ENCODE assay signal across 20 mouse cellular contexts in the genomic region with DNA sequence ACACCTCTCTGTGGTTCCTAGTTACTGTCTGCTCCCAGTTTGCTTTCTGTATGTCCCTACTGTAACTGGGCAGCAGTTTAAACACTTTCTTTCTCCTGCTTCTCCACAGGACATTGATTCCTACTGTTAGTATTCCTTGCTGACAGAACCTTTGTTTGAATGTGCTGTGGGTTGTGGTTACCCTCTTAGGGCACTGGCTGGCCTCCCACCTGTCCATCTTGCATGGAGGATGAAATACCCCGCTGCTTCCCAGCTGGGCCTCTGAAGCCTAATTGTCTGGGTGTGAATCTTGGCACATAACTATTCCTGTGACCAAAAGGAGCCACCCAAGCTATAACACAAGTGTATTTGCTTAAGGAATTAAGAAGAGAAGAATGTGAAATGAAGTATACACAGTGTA.
A peak's percentile ranks its signal among the peaks of the same experiment; 100 is the strongest.
DNase-seq lines count a peak whose midpoint lies in the region; ATAC-seq and TF ChIP-seq lines count a peak whose summit lies in the region.
"Had no signal": no experiment of that assay in that cellular context is flagged by ENCODE, and none has a peak within 500 bp of the region (broad histone marks: within the 10 kb centered on the region; RNA-seq: fewer than 3 reads in every experiment).

No protein-coding gene starts in this region.

- DNase-seq in cerebellum, adult 2 months, result peak; percentile 20 to 37
- DNase-seq in cerebellum, adult 8-10 months, result no peak
- peak; percentile 46 for DNase-seq in left cerebral cortex, postnatal 4 days
- DNase-seq in left cerebral cortex, adult 8-10 months (ENCODE audit: low spot score in 2 of 2), result no peak
- DNase-seq in cerebellum, postnatal 36 days, result peak; percentile 22 to 28
- no peak for DNase-seq in adrenal gland, adult 2 months
- no peak for DNase-seq in kidney, adult 18-20 months
- DNase-seq: adrenal gland, postnatal 25 days; gastrocnemius, postnatal 25 days; heart, postnatal 10 days; kidney, adult 2 months; kidney, postnatal 10 days; lung, adult 2 months; retina, postnatal 1 day; thymus, adult 2 months had no signal

- H3K4me3 ChIP-seq in cerebellum, adult 2 months (replicated peaks; ENCODE audit: insufficient read depth, low read depth, low read length), result no peak overlapping the region
- H3K4me3 ChIP-seq in heart, embryonic 12.5 days, result no peak overlapping the region
- H3K4me3 ChIP-seq: heart, embryonic 10.5 days; liver, embryonic 12.5 days; stomach, embryonic 15.5 days had no signal

- H3K4me2 ChIP-seq in heart, embryonic 12.5 days, result no peak overlapping the region
- H3K4me2 ChIP-seq: liver, embryonic 12.5 days; stomach, embryonic 15.5 days had no signal

- 0% methylated on average over 1 of the region's 1 CpGs for WGBS in cerebellum, adult 2 months
- WGBS in heart, embryonic 12.5 days, result 64% methylated on average over 1 of the region's 1 CpGs

- H3K27me3 ChIP-seq in cerebellum, adult 2 months (ENCODE audit: control insufficient read depth, insufficient read depth, low read length), result no peaks in the 10 kb centered on the region
- no peaks in the 10 kb centered on the region for H3K27me3 ChIP-seq in heart, embryonic 12.5 days (replicated peaks)
- H3K27me3 ChIP-seq: liver, embryonic 12.5 days; stomach, embryonic 15.5 days had no signal

- no peaks in the 10 kb centered on the region for H3K36me3 ChIP-seq in heart, embryonic 12.5 days
- H3K36me3 ChIP-seq: G1E; heart, embryonic 10.5 days; liver, embryonic 12.5 days; stomach, embryonic 15.5 days had no signal

- no peak for ATAC-seq in heart, embryonic 12.5 days (ENCODE audit: insufficient number of reproducible peaks, low FRiP score)
- ATAC-seq: liver, embryonic 12.5 days had no signal

- H3K27ac ChIP-seq in cerebellum, adult 2 months (ENCODE audit: insufficient read depth, low read length), result no peak overlapping the region
- H3K27ac ChIP-seq in heart, embryonic 12.5 days (ENCODE audit: poor library complexity, severe bottlenecking), result no peak overlapping the region
- H3K27ac ChIP-seq: heart, embryonic 10.5 days; liver, embryonic 12.5 days; stomach, embryonic 15.5 days had no signal

- H3K4me1 ChIP-seq in cerebellum, adult 2 months (ENCODE audit: control insufficient read depth, insufficient read depth, low read length), result peaks cover 8% of the 10 kb centered on the region; the same call in 1 of the 2 replicates
- H3K4me1 ChIP-seq in heart, embryonic 12.5 days (replicated peaks), result no peaks in the 10 kb centered on the region
- H3K4me1 ChIP-seq: heart, embryonic 10.5 days; liver, embryonic 12.5 days; stomach, embryonic 15.5 days had no signal

- TF ChIP-seq POLR2A in cerebellum, adult 2 months (IDR thresholded peaks at IDR 0.05; ENCODE audit: borderline replicate concordance, insufficient read depth, low read length), result no peak

- H3K9ac ChIP-seq in heart, embryonic 12.5 days, result no peak overlapping the region
- H3K9ac ChIP-seq: liver, embryonic 12.5 days; stomach, embryonic 15.5 days had no signal

- intact Hi-C loops in left cerebral cortex, postnatal 4 days (cut with DNase I), result no loop called here

- no peak for TF ChIP-seq CTCF in cerebellum, adult 2 months (IDR thresholded peaks at IDR 0.05; ENCODE audit: borderline replicate concordance, insufficient read depth, low read depth, low read length)

- H3K9me3 ChIP-seq in heart, embryonic 12.5 days (replicated peaks), result no peaks in the 10 kb centered on the region
- H3K9me3 ChIP-seq: G1E; heart, embryonic 10.5 days; liver, embryonic 12.5 days; stomach, embryonic 15.5 days had no signal

Comparison
In these comparisons a context has a peak if more than half of its experiments do, and no peak if none do; other contexts are left out.
1. DNase-seq: peak in cerebellum, adult 2 months (2 of 2), left cerebral cortex, postnatal 4 days (single experiment) and cerebellum, postnatal 36 days (2 of 2); none in cerebellum, adult 8-10 months (single experiment), left cerebral cortex, adult 8-10 months (0 of 2), adrenal gland, adult 2 months (single experiment) and kidney, adult 18-20 months (single experiment).